Mouse (Mus musculus): ENCODE results near the gene Aadat. TPM values are rescaled to one million over a fixed set of nuclear protein-coding genes. Genes with fewer than 3 reads are reported as not detected.
A peak's percentile ranks its signal among the peaks of the same experiment; 100 is the strongest.
"Not testable (repeated sequence)": the region's sequence is repeated elsewhere in the genome, so short reads cannot be mapped to it uniquely, and the experiment has no call there.

Aadat gene
- polyA plus RNA-seq (2015; fragmentation: Nextera tagmentation; extraction: Ambion mirVana): 0.52 and 0.69 TPM in 2 replicates

- H3K36me3 ChIP-seq: no peaks in the 10 kb centered on the region
- 1% methylated on average over 25 of the region's 25 CpGs for WGBS
- H3K4me3 ChIP-seq: peak within 1 kb of the TSS; percentile 50
- no peak within 1 kb of the TSS for H3K27ac ChIP-seq
- H3K9ac ChIP-seq: peak within 1 kb of the TSS; percentile 49
- H3K27me3 ChIP-seq: no peaks in the 10 kb centered on the region; the same call in 1 of the 2 replicates
- H3K9me3 ChIP-seq: no peaks in the 10 kb centered on the region
- peak within 1 kb of the TSS; percentile 91 for H3K4me2 ChIP-seq
- ATAC-seq (ENCODE audit: insufficient number of reproducible peaks, low FRiP score, low TSS enrichment, low read depth): peak; percentile 58
- H3K4me1 ChIP-seq: peaks cover 7% of the 10 kb centered on the region
These were observed at the start of gene Aadat for GRCm38 (mm10) chr8:60505653-60506521. TSS of gene Aadat (plus strand) at chr8:60505932.

GRCm38 (mm10) chr8:60466686-60467335 lies 38.9 kb upstream of the Aadat start:
- H3K9ac ChIP-seq: no peak overlapping the region
- no peak overlapping the region for H3K4me2 ChIP-seq
- H3K27ac ChIP-seq: no peak overlapping the region
- no peaks in the 10 kb centered on the region for H3K4me1 ChIP-seq
- no peaks in the 10 kb centered on the region for H3K36me3 ChIP-seq
- H3K27me3 ChIP-seq: no peaks in the 10 kb centered on the region
- WGBS: 34% methylated on average over 15 of the region's 15 CpGs
- ATAC-seq (ENCODE audit: insufficient number of reproducible peaks, low FRiP score, low TSS enrichment, low read depth): no peak
- H3K4me3 ChIP-seq: no peak overlapping the region
- no peaks in the 10 kb centered on the region for H3K9me3 ChIP-seq

GRCm38 (mm10) chr8:60490147-60490546 lies 15.6 kb upstream of the Aadat start:
- Histone ChIP-seq H3K4me3 (no peak overlapping the region), H3K4me1 (no peaks in the 10 kb centered on the region), H3K36me3 (no peaks in the 10 kb centered on the region), H3K9me3 (no peaks in the 10 kb centered on the region), H3K9ac (no peak overlapping the region), H3K27me3 (no peaks in the 10 kb centered on the region), H3K27ac (no peak overlapping the region), H3K4me2 (no peak overlapping the region)
- WGBS: 77% methylated on average over 2 of the region's 2 CpGs
- no peak for ATAC-seq (ENCODE audit: insufficient number of reproducible peaks, low FRiP score, low TSS enrichment, low read depth)

- no peaks in the 10 kb centered on the region for H3K36me3 ChIP-seq
- ATAC-seq (ENCODE audit: insufficient number of reproducible peaks, low FRiP score, low TSS enrichment, low read depth): no peak
- no peaks in the 10 kb centered on the region for H3K4me1 ChIP-seq
- H3K4me2 ChIP-seq: no peak overlapping the region
- H3K27me3 ChIP-seq: no peaks in the 10 kb centered on the region
- H3K9ac ChIP-seq: no peak overlapping the region
- no peak overlapping the region for H3K4me3 ChIP-seq
- H3K27ac ChIP-seq: no peak overlapping the region
- H3K9me3 ChIP-seq: no peaks in the 10 kb centered on the region
- 84% methylated on average over 2 of the region's 2 CpGs for WGBS
These were observed 13.9 kb upstream of the Aadat start for GRCm38 (mm10) chr8:60491871-60492270.

- Histone ChIP-seq H3K9ac (no peak overlapping the region), H3K27ac (no peak overlapping the region), H3K4me2 (no peak overlapping the region), H3K4me3 (no peak overlapping the region), H3K27me3 (no peaks in the 10 kb centered on the region), H3K9me3 (no peaks in the 10 kb centered on the region), H3K36me3 (no peaks in the 10 kb centered on the region), H3K4me1 (no peaks in the 10 kb centered on the region)
- ATAC-seq (ENCODE audit: insufficient number of reproducible peaks, low FRiP score, low TSS enrichment, low read depth): no peak
- WGBS: 42% methylated on average over 3 of the region's 3 CpGs
These were observed 13.3 kb upstream of the Aadat start for GRCm38 (mm10) chr8:60492471-60492870.

GRCm38 (mm10) chr8:60494606-60495005 lies 11.1 kb upstream of the Aadat start:
- Histone ChIP-seq H3K4me2 (no peak overlapping the region), H3K4me1 (no peaks in the 10 kb centered on the region), H3K9me3 (no peaks in the 10 kb centered on the region), H3K27ac (no peak overlapping the region), H3K9ac (no peak overlapping the region), H3K27me3 (no peaks in the 10 kb centered on the region), H3K4me3 (no peak overlapping the region), H3K36me3 (no peaks in the 10 kb centered on the region)
- ATAC-seq (ENCODE audit: insufficient number of reproducible peaks, low FRiP score, low TSS enrichment, low read depth): no peak
- WGBS: 89% methylated on average over 11 of the region's 11 CpGs

GRCm38 (mm10) chr8:60495046-60495445 lies 10.7 kb upstream of the Aadat start:
- not testable (repeated sequence) for H3K4me3 ChIP-seq; H3K36me3 ChIP-seq; H3K9me3 ChIP-seq; H3K4me1 ChIP-seq; ATAC-seq (ENCODE audit: insufficient number of reproducible peaks, low FRiP score, low TSS enrichment, low read depth); H3K27me3 ChIP-seq; H3K4me2 ChIP-seq; H3K9ac ChIP-seq; H3K27ac ChIP-seq
- WGBS: 71% methylated on average over 2 of the region's 2 CpGs

GRCm38 (mm10) chr8:60503098-60503497 lies 2.6 kb upstream of the Aadat start, which contains the start of gene Gm10283:
TSS of gene Gm10283 (minus strand) at chr8:60503198.
- Histone ChIP-seq H3K9ac (no peak within 1 kb of the TSS), H3K9me3 (no peaks in the 10 kb centered on the region), H3K4me1 (peaks cover 7% of the 10 kb centered on the region), H3K27me3 (no peaks in the 10 kb centered on the region; the same call in 1 of the 2 replicates), H3K27ac (no peak within 1 kb of the TSS), H3K4me2 (no peak within 1 kb of the TSS), H3K4me3 (no peak within 1 kb of the TSS), H3K36me3 (no peaks in the 10 kb centered on the region)
- WGBS: 25% methylated on average over 2 of the region's 2 CpGs
- ATAC-seq (ENCODE audit: insufficient number of reproducible peaks, low FRiP score, low TSS enrichment, low read depth): no peak

- no peak for ATAC-seq (ENCODE audit: insufficient number of reproducible peaks, low FRiP score, low TSS enrichment, low read depth)
- no peak overlapping the region for H3K4me2 ChIP-seq
- no peak overlapping the region for H3K27ac ChIP-seq
These were observed 12.6 kb downstream of the Aadat start for GRCm38 (mm10) chr8:60518286-60518685.

GRCm38 (mm10) chr8:60534945-60535344 lies 29.2 kb downstream of the Aadat start:
- H3K9ac ChIP-seq: no peak overlapping the region
- ATAC-seq (ENCODE audit: insufficient number of reproducible peaks, low FRiP score, low TSS enrichment, low read depth): no peak
- H3K36me3 ChIP-seq: no peaks in the 10 kb centered on the region
- H3K27me3 ChIP-seq: no peaks in the 10 kb centered on the region
- H3K4me2 ChIP-seq: no peak overlapping the region
- no peaks in the 10 kb centered on the region for H3K4me1 ChIP-seq
- H3K27ac ChIP-seq: no peak overlapping the region
- H3K4me3 ChIP-seq: no peak overlapping the region
- no peaks in the 10 kb centered on the region for H3K9me3 ChIP-seq
- WGBS: 66% methylated on average over 2 of the region's 2 CpGs

More at GRCm38 (mm10) chr8:60518286-60518685, 12.6 kb downstream of the Aadat start:
- no peaks in the 10 kb centered on the region for H3K9me3 ChIP-seq
- no peaks in the 10 kb centered on the region for H3K4me1 ChIP-seq
- no peak overlapping the region for H3K4me3 ChIP-seq
- H3K9ac ChIP-seq: no peak overlapping the region
- H3K27me3 ChIP-seq: no peaks in the 10 kb centered on the region
- H3K36me3 ChIP-seq: no peaks in the 10 kb centered on the region

GRCm38 (mm10) chr8:60566783-60567182 lies 61.1 kb downstream of the Aadat start:
- no peaks in the 10 kb centered on the region for H3K36me3 ChIP-seq
- H3K9ac ChIP-seq: no peak overlapping the region
- no peak overlapping the region for H3K4me2 ChIP-seq
- 55% methylated on average over 3 of the region's 3 CpGs for WGBS
- H3K27ac ChIP-seq: no peak overlapping the region
- no peaks in the 10 kb centered on the region for H3K9me3 ChIP-seq
- H3K27me3 ChIP-seq: no peaks in the 10 kb centered on the region
- H3K4me1 ChIP-seq: no peaks in the 10 kb centered on the region
- ATAC-seq (ENCODE audit: insufficient number of reproducible peaks, low FRiP score, low TSS enrichment, low read depth): no peak
- H3K4me3 ChIP-seq: no peak overlapping the region

GRCm38 (mm10) chr8:60577231-60577630 lies 71.5 kb downstream of the Aadat start:
- Histone ChIP-seq H3K36me3 (no peaks in the 10 kb centered on the region), H3K9me3 (no peaks in the 10 kb centered on the region), H3K27ac (no peak overlapping the region), H3K4me1 (no peaks in the 10 kb centered on the region), H3K4me2 (no peak overlapping the region), H3K4me3 (no peak overlapping the region), H3K27me3 (no peaks in the 10 kb centered on the region), H3K9ac (no peak overlapping the region)
- no peak for ATAC-seq (ENCODE audit: insufficient number of reproducible peaks, low FRiP score, low TSS enrichment, low read depth)
- 41% methylated on average over 1 of the region's 1 CpGs for WGBS
